Mouse (Mus musculus) heart, embryonic 14.5 days (tissue): ENCODE measurements around the gene Med24. TPM values are rescaled to one million over a fixed set of nuclear protein-coding genes. Genes with fewer than 3 reads are reported as not detected.

Source experiments
- ATAC-seq: fragments of 200-750 bp; cut with Nextera tagmentation; 2 replicates; pipeline ENCODE4 v1.8.0; 2017; ENCODE audit warnings: low read depth, moderate TSS enrichment; ENCODE audit not compliant: insufficient number of reproducible peaks, insufficient read depth, low FRiP score
- H3K27ac ChIP-seq, 2 experiments: fragments of 200-500 bp in 1 of 2; fragments of 300-500 bp in 1 of 2; sonication (generic) in 1 of 2; replicated peaks in 1 of 2; 2 replicates each; pipeline ENCODE4 v1.5.1; 2012 to 2014; ENCODE audit warnings: low read depth in 2 of 2, low read length in 2 of 2, control low read depth in 1 of 2, mild to moderate bottlenecking in 1 of 2, mixed read lengths in 1 of 2; ENCODE audit not compliant: control insufficient read depth in 1 of 2, insufficient read depth in 1 of 2
- H3K27me3 ChIP-seq: fragments of 300-500 bp; sonication (generic); 2 replicates; pipeline ENCODE4 v1.6.1; 2014; ENCODE audit warnings: mild to moderate bottlenecking, low read length, control low read depth; ENCODE audit not compliant: control insufficient read depth, insufficient read depth
- H3K36me3 ChIP-seq: fragments of 300-500 bp; sonication (generic); 2 replicates; pipeline ENCODE4 v1.6.1; 2014; ENCODE audit warnings: mild to moderate bottlenecking, control low read depth, low read length, mixed read lengths; ENCODE audit not compliant: control insufficient read depth, insufficient read depth
- H3K4me1 ChIP-seq, 2 experiments: fragments of 200-500 bp in 1 of 2; fragments of 300-500 bp in 1 of 2; sonication (generic) in 1 of 2; 2 replicates each; pipeline ENCODE4 v1.6.1; 2012 to 2014; ENCODE audit warnings: low read length in 2 of 2, control low read depth in 1 of 2, mixed read lengths in 1 of 2; ENCODE audit not compliant: control insufficient read depth in 2 of 2, insufficient read depth in 2 of 2
- H3K4me2 ChIP-seq: fragments of 300-500 bp; sonication (generic); 2 replicates; pipeline ENCODE4 v1.6.1; 2014; ENCODE audit warnings: mild to moderate bottlenecking, low read length
- H3K4me3 ChIP-seq, 2 experiments: fragments of 200-500 bp in 1 of 2; fragments of 300-500 bp in 1 of 2; sonication (generic) in 1 of 2; 2 replicates each; pipeline ENCODE4 v1.5.1; 2012 to 2014; ENCODE audit warnings: low read length in 2 of 2, mild to moderate bottlenecking in 2 of 2, control low read depth in 1 of 2, low read depth in 1 of 2, moderate library complexity in 1 of 2; ENCODE audit not compliant: control insufficient read depth in 1 of 2, insufficient read depth in 1 of 2
- H3K9ac ChIP-seq: fragments of 300-500 bp; sonication (generic); 2 replicates; pipeline ENCODE4 v1.6.1; 2014; ENCODE audit warnings: mild to moderate bottlenecking, low read length
- H3K9me3 ChIP-seq: fragments of 300-500 bp; sonication (generic); 2 replicates; pipeline ENCODE4 v1.6.1; 2016; ENCODE audit warnings: low read length, control low read depth; ENCODE audit not compliant: control insufficient read depth
- WGBS: fragments of 180-500 bp; shearing (Covaris S2); extraction: QIAGEN DNeasy Blood & Tissue Kit; methylation state at CpG from one replicate; pipeline ENCODE4 v1.1.7; 2014; 5-methylcytosine and 5-hydroxymethylcytosine counted together
- polyA plus RNA-seq: library from polyadenylated mRNA; unstranded; fragments of >200 nt; fragmentation: Nextera tagmentation; extraction: Ambion mirVana; gene quantifications from 2 replicates; pipeline ENCODE4 v1.2.1, GENCODE M21; 2014

Med24 gene
- polyA plus RNA-seq, 1 experiment from 2014 or later, result 28.5 TPM

GRCm38 (mm10) chr11:98764091-98764490 is 34.9 kb upstream of the Med24 start:
- no peak overlapping the region for H3K9ac ChIP-seq
- H3K4me3 ChIP-seq, result no peak overlapping the region
- no peaks in the 10 kb centered on the region for H3K27me3 ChIP-seq
- H3K27ac ChIP-seq, result no peak overlapping the region
- ATAC-seq, result no peak
- WGBS, result 78% methylated on average over 18 of the region's 18 CpGs
- peaks cover 69% of the 10 kb centered on the region for H3K36me3 ChIP-seq
- H3K9me3 ChIP-seq, result no peaks in the 10 kb centered on the region
- no peak overlapping the region for H3K4me2 ChIP-seq
- peaks cover 32 to 44% of the 10 kb centered on the region in 2 experiments for H3K4me1 ChIP-seq

- Histone ChIP-seq H3K4me2 (no peak overlapping the region), H3K9me3 (no peaks in the 10 kb centered on the region), H3K36me3 (peaks cover 69% of the 10 kb centered on the region), H3K4me1 (peaks cover 26 to 38% of the 10 kb centered on the region in 2 experiments), H3K27me3 (no peaks in the 10 kb centered on the region), H3K27ac (no peak overlapping the region; a peak in 1 of 4 replicates), H3K9ac (no peak overlapping the region), H3K4me3 (no peak overlapping the region)
- ATAC-seq, result 0 out of 2 replicates have a peak, but pooled peaks have one; percentile 15
- WGBS, result 86% methylated on average over 8 of the region's 8 CpGs
These were observed 34.2 kb upstream of the Med24 start for GRCm38 (mm10) chr11:98763502-98763861.

GRCm38 (mm10) chr11:98762756-98763501 is 33.7 kb upstream of the Med24 start:
- no peaks in the 10 kb centered on the region for H3K9me3 ChIP-seq
- H3K4me1 ChIP-seq, result peaks cover 21 to 32% of the 10 kb centered on the region in 2 experiments
- no peak overlapping the region for H3K4me3 ChIP-seq
- H3K36me3 ChIP-seq, result peaks cover 72% of the 10 kb centered on the region
- 55% methylated on average over 17 of the region's 17 CpGs for WGBS
- ATAC-seq, result peak; percentile 4; the same call in 1 of the 2 replicates
- no peak overlapping the region for H3K27ac ChIP-seq
- H3K4me2 ChIP-seq, result no peak overlapping the region
- no peak overlapping the region for H3K9ac ChIP-seq
- no peaks in the 10 kb centered on the region for H3K27me3 ChIP-seq

- Histone ChIP-seq H3K27ac (no peak overlapping the region), H3K4me3 (no peak overlapping the region), H3K4me1 (peaks cover 17 to 22% of the 10 kb centered on the region in 2 experiments), H3K4me2 (no peak overlapping the region), H3K27me3 (no peaks in the 10 kb centered on the region), H3K9ac (no peak overlapping the region), H3K36me3 (peaks cover 82% of the 10 kb centered on the region), H3K9me3 (no peaks in the 10 kb centered on the region)
- WGBS, result 92% methylated on average over 4 of the region's 4 CpGs
- ATAC-seq, result no peak
These were observed 32.7 kb upstream of the Med24 start for GRCm38 (mm10) chr11:98761939-98762338.

- Histone ChIP-seq H3K4me1 (peaks cover 29 to 46% of the 10 kb centered on the region in 2 experiments), H3K9me3 (no peaks in the 10 kb centered on the region), H3K27ac (no peak overlapping the region), H3K4me3 (no peak overlapping the region), H3K27me3 (no peaks in the 10 kb centered on the region), H3K36me3 (peaks cover 74% of the 10 kb centered on the region), H3K4me2 (no peak overlapping the region), H3K9ac (no peak overlapping the region)
- WGBS, result 78% methylated on average over 12 of the region's 12 CpGs
- ATAC-seq, result no peak
These were observed 27.5 kb upstream of the Med24 start for GRCm38 (mm10) chr11:98756711-98757110.

GRCm38 (mm10) chr11:98755726-98756380 is 26.6 kb upstream of the Med24 start:
- Histone ChIP-seq H3K36me3 (peaks cover 65% of the 10 kb centered on the region), H3K4me2 (no peak overlapping the region), H3K4me3 (no peak overlapping the region), H3K4me1 (peaks cover 37 to 54% of the 10 kb centered on the region in 2 experiments), H3K9ac (peak overlapping the region; percentile 44), H3K27me3 (no peaks in the 10 kb centered on the region), H3K27ac (peak overlapping the region in 1 of 2 experiments; percentile 24; a peak in 1 of 4 replicates), H3K9me3 (no peaks in the 10 kb centered on the region)
- no peak for ATAC-seq
- 80% methylated on average over 6 of the region's 6 CpGs for WGBS

GRCm38 (mm10) chr11:98754621-98755181 is 25.5 kb upstream of the Med24 start:
- Histone ChIP-seq H3K4me3 (no peak overlapping the region), H3K27me3 (no peaks in the 10 kb centered on the region), H3K4me1 (peaks cover 48 to 66% of the 10 kb centered on the region in 2 experiments), H3K4me2 (peak overlapping the region; percentile 35), H3K27ac (peak overlapping the region; percentile 91 to 96), H3K9ac (peak overlapping the region; percentile 51), H3K36me3 (peaks cover 55% of the 10 kb centered on the region), H3K9me3 (no peaks in the 10 kb centered on the region)
- WGBS, result 12% methylated on average over 7 of the region's 7 CpGs
- peak; percentile 23; the same call in 1 of the 2 replicates for ATAC-seq
